Mouse (Mus musculus) limb, embryonic 12.5 days (tissue): ENCODE data around the gene Grb2. TPM values are rescaled to one million over a fixed set of nuclear protein-coding genes. Genes with fewer than 3 reads are reported as not detected.

Experiments
- ATAC-seq: fragments of 200-750 bp; cut with Nextera tagmentation; 2 replicates; pipeline ENCODE4 v1.8.0; 2017; ENCODE audit warnings: low read depth, moderate TSS enrichment; ENCODE audit not compliant: insufficient number of reproducible peaks, insufficient read depth, low FRiP score, low TSS enrichment
- H3K27ac ChIP-seq: fragments of 300-500 bp; sonication (generic); 2 replicates; pipeline ENCODE4 v1.5.1; 2016; ENCODE audit warnings: mild to moderate bottlenecking, moderate library complexity
- H3K27me3 ChIP-seq: fragments of 300-500 bp; sonication (generic); 2 replicates; pipeline ENCODE4 v1.6.1; 2016; ENCODE audit warnings: mild to moderate bottlenecking, moderate library complexity
- H3K36me3 ChIP-seq: fragments of 300-500 bp; sonication (generic); 2 replicates; pipeline ENCODE4 v1.6.1; 2016; ENCODE audit warnings: mild to moderate bottlenecking, moderate library complexity
- H3K4me1 ChIP-seq: fragments of 300-500 bp; sonication (generic); replicated peaks from 2 replicates; pipeline ENCODE4 v1.6.1; 2016
- H3K4me2 ChIP-seq: fragments of 300-500 bp; sonication (generic); 2 replicates; pipeline ENCODE4 v1.6.1; 2016; ENCODE audit warnings: mild to moderate bottlenecking, moderate library complexity
- H3K4me3 ChIP-seq: fragments of 300-500 bp; sonication (generic); replicated peaks from 2 replicates; pipeline ENCODE4 v1.5.1; 2016; ENCODE audit warnings: mild to moderate bottlenecking
- H3K9ac ChIP-seq: fragments of 300-500 bp; sonication (generic); replicated peaks from 2 replicates; pipeline ENCODE4 v1.6.1; 2016; ENCODE audit warnings: mild to moderate bottlenecking, moderate library complexity
- H3K9me3 ChIP-seq: fragments of 300-500 bp; sonication (generic); 2 replicates; pipeline ENCODE4 v1.6.1; 2016; ENCODE audit warnings: mild to moderate bottlenecking, moderate library complexity
- WGBS: fragments of 180-500 bp; shearing (Covaris S2); methylation state at CpG from one replicate; pipeline ENCODE4 v1.1.7; 2016; 5-methylcytosine and 5-hydroxymethylcytosine counted together
- polyA plus RNA-seq: library from polyadenylated mRNA; unstranded; fragments of >200 nt; fragmentation: Nextera tagmentation; extraction: Ambion mirVana; gene quantifications from 2 replicates; pipeline ENCODE4 v1.2.1, GENCODE M21; 2016

Gene Grb2
- polyA plus RNA-seq, 1 experiment from 2014 or later, result 114 TPM

- peaks cover 8% of the 10 kb centered on the region; the same call in 1 of the 2 replicates for H3K4me1 ChIP-seq
- ATAC-seq, result no peak
- H3K27me3 ChIP-seq, result no peaks in the 10 kb centered on the region
- peaks cover 50% of the 10 kb centered on the region for H3K36me3 ChIP-seq
- WGBS, result 73% methylated on average over 9 of the region's 9 CpGs
- no peak overlapping the region for H3K9ac ChIP-seq
- H3K27ac ChIP-seq, result no peak overlapping the region
- H3K4me2 ChIP-seq, result no peak overlapping the region
- H3K4me3 ChIP-seq, result no peak overlapping the region
- H3K9me3 ChIP-seq, result no peaks in the 10 kb centered on the region
Observed at GRCm38 (mm10) chr11:115623487-115624070, 84.8 kb downstream of the Grb2 start.

DNA sequence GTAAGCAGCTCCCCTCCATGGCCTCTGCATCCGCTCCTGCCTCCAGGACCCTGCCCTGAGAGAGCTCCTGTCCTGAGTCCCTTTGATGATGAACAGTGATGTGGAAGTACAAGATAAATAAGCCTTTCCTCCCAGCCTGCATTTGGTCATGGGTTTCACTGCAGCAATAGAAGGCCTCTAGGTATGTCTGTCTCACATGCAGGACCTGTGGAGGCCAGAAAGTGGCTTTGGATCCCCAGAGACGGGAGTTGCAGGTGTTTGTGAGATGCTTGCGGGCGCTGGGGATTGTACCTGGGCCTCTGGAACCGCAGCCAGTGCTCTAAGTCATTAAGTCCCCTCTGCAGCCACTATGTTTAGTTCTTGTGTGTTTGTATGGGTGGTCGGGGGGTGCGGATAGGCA is 88.4 kb downstream of the Grb2 start:
- Histone ChIP-seq H3K4me2 (no peak overlapping the region), H3K9ac (no peak overlapping the region), H3K27ac (no peak overlapping the region), H3K36me3 (peaks cover 62% of the 10 kb centered on the region), H3K27me3 (no peaks in the 10 kb centered on the region), H3K9me3 (no peaks in the 10 kb centered on the region), H3K4me3 (no peak overlapping the region), H3K4me1 (no peaks in the 10 kb centered on the region)
- 92% methylated on average over 7 of the region's 7 CpGs for WGBS
- no peak for ATAC-seq

DNA sequence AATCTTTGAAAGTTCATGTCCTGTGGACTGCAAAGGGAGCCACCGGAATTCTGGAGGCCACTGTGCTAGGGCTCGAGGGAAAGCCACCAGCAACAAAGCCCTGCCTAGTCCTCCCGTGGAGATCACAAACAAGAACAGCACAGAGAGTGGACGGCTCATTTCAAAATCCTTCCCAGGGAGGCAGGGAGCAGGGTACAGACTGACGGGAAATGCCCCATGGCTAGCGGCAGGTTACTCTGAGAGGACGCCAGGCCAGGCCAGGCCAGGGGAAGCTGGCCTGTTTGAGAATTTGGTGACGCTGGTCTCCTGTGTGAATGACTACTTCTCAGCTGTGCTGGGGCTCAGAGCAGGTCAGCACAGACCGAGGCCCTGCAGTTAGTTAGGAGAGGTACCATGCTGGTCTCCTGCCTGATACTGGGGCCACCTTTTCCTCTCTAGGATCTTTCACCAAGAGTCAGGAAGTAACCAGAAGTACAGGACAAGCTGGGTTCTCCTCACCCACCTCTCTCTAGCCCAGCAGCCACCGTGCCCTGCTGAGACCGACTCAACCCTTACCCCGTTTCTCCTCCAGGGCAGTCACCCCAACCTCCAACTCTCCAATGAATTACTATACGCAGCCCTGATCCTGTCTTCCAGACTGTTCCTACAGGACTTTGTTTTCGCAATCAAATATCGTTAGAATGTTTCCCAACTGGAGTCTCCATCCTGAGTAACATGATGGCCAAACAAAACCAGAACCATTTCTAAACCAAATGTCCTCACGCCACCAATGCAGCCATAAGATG is 89.5 kb downstream of the Grb2 start:
- no peak overlapping the region for H3K4me3 ChIP-seq
- H3K27ac ChIP-seq, result no peak overlapping the region
- no peaks in the 10 kb centered on the region for H3K27me3 ChIP-seq
- H3K36me3 ChIP-seq, result peaks cover 70% of the 10 kb centered on the region
- ATAC-seq, result no peak
- H3K4me1 ChIP-seq, result no peaks in the 10 kb centered on the region
- no peak overlapping the region for H3K4me2 ChIP-seq
- no peak overlapping the region for H3K9ac ChIP-seq
- WGBS, result 91% methylated on average over 16 of the region's 16 CpGs
- H3K9me3 ChIP-seq, result no peaks in the 10 kb centered on the region

- WGBS, result 78% methylated on average over 2 of the region's 2 CpGs
Observed at GRCm38 (mm10) chr11:115618001-115618400, 90.4 kb downstream of the Grb2 start.

DNA sequence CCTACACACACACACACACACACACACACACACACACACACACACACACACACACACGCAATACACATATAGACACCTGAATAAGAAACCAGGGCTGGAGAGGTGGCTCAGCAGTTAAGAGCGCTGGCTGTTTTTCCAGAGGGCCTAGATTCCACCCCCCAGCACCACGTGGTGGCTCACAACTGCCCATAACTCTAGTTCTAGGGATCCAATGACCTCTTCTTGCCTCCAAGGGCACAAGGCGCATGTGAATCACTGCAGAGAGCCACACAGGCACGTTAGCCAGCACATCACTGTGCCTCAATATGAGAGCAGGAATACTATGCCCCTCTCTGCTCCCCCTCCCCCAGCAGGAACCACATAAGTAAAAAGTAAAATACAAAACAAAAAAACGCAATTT is 91.5 kb downstream of the Grb2 start:
- H3K27ac ChIP-seq, result no peak overlapping the region
- peaks cover 10% of the 10 kb centered on the region; the same call in 1 of the 2 replicates for H3K4me1 ChIP-seq
- H3K9ac ChIP-seq, result no peak overlapping the region
- no peak overlapping the region for H3K4me3 ChIP-seq
- 81% methylated on average over 6 of the region's 6 CpGs for WGBS
- H3K9me3 ChIP-seq, result no peaks in the 10 kb centered on the region
- no peaks in the 10 kb centered on the region for H3K27me3 ChIP-seq
- no peak overlapping the region for H3K4me2 ChIP-seq
- no peak for ATAC-seq
- H3K36me3 ChIP-seq, result peaks cover 51% of the 10 kb centered on the region

More at GRCm38 (mm10) chr11:115618001-115618400, 90.4 kb downstream of the Grb2 start:
- no peaks in the 10 kb centered on the region for H3K27me3 ChIP-seq
- peaks cover 7% of the 10 kb centered on the region; the same call in 1 of the 2 replicates for H3K4me1 ChIP-seq
- H3K27ac ChIP-seq, result no peak overlapping the region
- H3K36me3 ChIP-seq, result peaks cover 62% of the 10 kb centered on the region
- H3K9me3 ChIP-seq, result no peaks in the 10 kb centered on the region
- H3K4me2 ChIP-seq, result no peak overlapping the region
- no peak for ATAC-seq
- no peak overlapping the region for H3K9ac ChIP-seq
- no peak overlapping the region for H3K4me3 ChIP-seq

GRCm38 (mm10) chr11:115616371-115616770 is 92.0 kb downstream of the Grb2 start:
- 89% methylated on average over 7 of the region's 7 CpGs for WGBS
- Histone ChIP-seq H3K4me3 (no peak overlapping the region), H3K36me3 (peaks cover 46% of the 10 kb centered on the region), H3K27me3 (no peaks in the 10 kb centered on the region), H3K4me1 (peaks cover 15% of the 10 kb centered on the region; the same call in 1 of the 2 replicates), H3K9ac (no peak overlapping the region), H3K4me2 (no peak overlapping the region), H3K27ac (no peak overlapping the region), H3K9me3 (no peaks in the 10 kb centered on the region)
- no peak for ATAC-seq

DNA sequence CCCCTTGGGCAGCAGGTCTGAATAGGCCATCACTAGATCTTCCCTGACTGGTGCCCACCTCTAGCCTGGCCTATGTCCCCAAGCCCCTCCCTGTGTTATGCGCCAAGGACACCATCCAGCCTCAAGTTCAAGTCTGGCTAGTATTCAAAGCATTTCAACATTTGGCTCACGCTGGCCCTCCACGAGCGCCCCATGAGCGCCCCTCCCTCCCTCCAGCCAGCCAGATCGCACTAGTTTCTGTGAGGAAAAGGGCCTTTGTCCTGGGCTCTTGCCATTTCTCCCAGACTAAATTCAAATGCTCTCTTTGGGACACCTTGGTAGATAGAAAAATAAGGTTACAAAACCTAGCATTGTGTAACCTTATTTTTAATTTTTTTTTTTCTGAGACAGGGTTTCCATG is 92.5 kb downstream of the Grb2 start:
- no peak overlapping the region for H3K9ac ChIP-seq

GRCm38 (mm10) chr11:115615108-115615825 is 93.1 kb downstream of the Grb2 start:
- Histone ChIP-seq H3K4me3 (no peak overlapping the region), H3K27ac (no peak overlapping the region), H3K36me3 (peaks cover 35% of the 10 kb centered on the region), H3K4me1 (peaks cover 16% of the 10 kb centered on the region; the same call in 1 of the 2 replicates), H3K9me3 (no peaks in the 10 kb centered on the region), H3K9ac (no peak overlapping the region), H3K4me2 (no peak overlapping the region), H3K27me3 (no peaks in the 10 kb centered on the region)
- no peak for ATAC-seq
- WGBS, result 83% methylated on average over 15 of the region's 15 CpGs

More for the DNA sequence above, 92.5 kb downstream of the Grb2 start:
- Histone ChIP-seq H3K4me3 (no peak overlapping the region), H3K9me3 (no peaks in the 10 kb centered on the region), H3K4me2 (no peak overlapping the region), H3K4me1 (peaks cover 16% of the 10 kb centered on the region; the same call in 1 of the 2 replicates), H3K27ac (no peak overlapping the region), H3K36me3 (peaks cover 41% of the 10 kb centered on the region), H3K27me3 (no peaks in the 10 kb centered on the region)
- 91% methylated on average over 6 of the region's 6 CpGs for WGBS
- no peak for ATAC-seq

DNA sequence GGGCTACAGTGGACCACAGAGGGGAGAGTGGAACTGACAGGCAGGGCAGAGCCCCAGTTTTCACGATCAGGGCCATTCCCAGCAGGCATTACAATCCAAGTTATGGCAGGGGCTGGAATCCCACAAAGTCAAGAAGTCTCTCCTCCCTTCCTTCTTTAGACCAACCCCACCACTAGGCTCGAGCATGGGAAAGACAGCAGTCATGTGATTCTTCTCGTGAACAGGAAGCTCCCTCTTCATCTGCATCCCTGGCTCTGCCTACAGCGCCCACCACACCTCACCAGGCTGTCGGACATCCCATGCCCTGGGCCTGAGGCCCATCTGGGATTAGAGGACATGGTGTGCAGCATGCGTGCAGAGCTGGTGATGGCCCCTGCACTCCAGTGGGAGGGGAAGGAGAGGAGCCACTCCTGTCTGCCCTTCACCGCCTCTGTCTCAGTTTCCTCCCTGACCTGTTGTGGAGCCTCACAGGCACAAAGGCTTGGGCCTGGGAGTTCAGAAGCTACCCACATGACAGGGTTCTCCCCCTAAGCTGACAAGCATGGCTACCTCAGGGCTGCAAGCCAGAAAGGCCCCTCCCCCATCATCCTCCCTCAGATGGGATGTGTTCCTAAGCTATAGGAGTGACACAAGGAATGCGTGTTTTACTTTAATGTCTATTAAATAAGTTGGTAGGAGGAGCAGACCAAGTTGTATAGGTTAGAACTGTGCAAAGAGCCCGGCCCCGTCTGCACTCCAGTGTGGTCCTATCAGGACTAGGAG is 93.9 kb downstream of the Grb2 start:
- Histone ChIP-seq H3K4me2 (no peak overlapping the region), H3K4me1 (peaks cover 16% of the 10 kb centered on the region; the same call in 1 of the 2 replicates), H3K27ac (no peak overlapping the region), H3K9me3 (no peaks in the 10 kb centered on the region), H3K27me3 (no peaks in the 10 kb centered on the region), H3K9ac (no peak overlapping the region), H3K36me3 (peaks cover 31% of the 10 kb centered on the region), H3K4me3 (no peak overlapping the region)
- WGBS, result 87% methylated on average over 10 of the region's 10 CpGs
- no peak for ATAC-seq

DNA sequence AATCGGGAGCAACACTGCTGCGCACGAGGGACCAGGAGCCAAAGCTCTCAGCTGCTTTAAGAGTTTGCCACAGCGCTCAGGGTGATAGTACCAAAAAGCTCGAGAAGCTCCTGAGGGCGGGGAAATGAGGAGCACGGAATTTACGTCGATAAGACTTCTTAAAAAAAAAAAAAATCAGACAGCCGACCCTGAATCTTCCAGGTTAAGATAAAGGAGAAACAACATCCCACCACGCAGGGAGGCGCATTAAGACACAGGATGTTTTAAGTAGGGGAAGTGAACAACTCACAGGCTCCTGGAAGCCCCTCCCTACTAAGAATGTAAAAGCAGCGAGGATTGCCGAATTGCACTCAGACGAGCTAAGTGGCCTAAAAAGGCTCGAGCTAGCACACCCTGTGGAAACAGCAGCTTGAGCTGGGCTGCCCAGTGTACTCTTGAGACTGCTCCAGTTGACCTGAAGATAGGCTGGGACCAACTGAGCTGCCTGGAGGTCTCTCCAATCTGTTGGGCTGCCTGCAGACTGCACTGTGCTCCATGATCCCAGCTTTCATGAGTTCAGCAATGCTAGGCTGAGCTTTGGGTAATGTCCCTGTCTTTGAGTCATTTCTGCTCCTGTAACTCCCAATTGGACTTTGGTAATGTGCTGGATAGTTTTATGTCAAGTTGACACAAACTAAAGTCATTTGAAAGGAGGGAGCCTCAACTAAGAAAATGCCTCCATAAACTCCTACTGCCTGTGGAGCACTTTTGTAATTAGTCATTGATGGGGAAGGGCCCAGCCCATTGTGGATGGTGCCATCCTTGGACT is 95.1 kb downstream of the Grb2 start:
- under 1% methylated on average over 16 of the region's 16 CpGs for WGBS
- ATAC-seq, result no peak

More for the DNA sequence above, 95.1 kb downstream of the Grb2 start:
- Histone ChIP-seq H3K4me3 (peak overlapping the region; percentile 63), H3K4me2 (peak overlapping the region; percentile 81), H3K27ac (peak overlapping the region; percentile 89), H3K36me3 (peaks cover 41% of the 10 kb centered on the region), H3K9ac (peak overlapping the region; percentile 67), H3K4me1 (peaks cover 16% of the 10 kb centered on the region; the same call in 1 of the 2 replicates), H3K9me3 (no peaks in the 10 kb centered on the region), H3K27me3 (no peaks in the 10 kb centered on the region)
